ENCODE assay signal across 26 mouse cellular contexts in genomic region chr10:116717961-116718360, GRCm38 (mm10).
DNase-seq lines count a peak whose midpoint lies in the region; ATAC-seq and TF ChIP-seq lines count a peak whose summit lies in the region.
"Had no signal": no experiment of that assay in that cellular context is flagged by ENCODE, and none has a peak within 500 bp of the region (broad histone marks: within the 10 kb centered on the region; RNA-seq: fewer than 3 reads in every experiment).

No protein-coding gene starts in this region.

- no peak overlapping the region for H3K4me2 ChIP-seq in forebrain, embryonic 14.5 days (ENCODE audit: low read length)
- no peak overlapping the region for H3K4me2 ChIP-seq in midbrain, embryonic 15.5 days
- no peak overlapping the region for H3K4me2 ChIP-seq in forebrain, postnatal 0 days (ENCODE audit: low read depth)
- H3K4me2 ChIP-seq: heart, embryonic 13.5 days; hindbrain, embryonic 14.5 days had no signal

- WGBS in forebrain, embryonic 14.5 days: 64% methylated on average over 10 of the region's 10 CpGs
- WGBS in forebrain, embryonic 10.5 days: 89% methylated on average over 10 of the region's 10 CpGs
- WGBS in midbrain, embryonic 15.5 days: 62% methylated on average over 10 of the region's 10 CpGs
- WGBS in midbrain, embryonic 10.5 days: 88% methylated on average over 10 of the region's 10 CpGs
- WGBS in forebrain, postnatal 0 days: 44% methylated on average over 10 of the region's 10 CpGs

- no peaks in the 10 kb centered on the region for H3K4me1 ChIP-seq in forebrain, embryonic 14.5 days (ENCODE audit: control insufficient read depth, insufficient read depth, low read length)
- peaks cover 9% of the 10 kb centered on the region for H3K4me1 ChIP-seq in forebrain, embryonic 10.5 days
- peaks cover 4% of the 10 kb centered on the region; the same call in 1 of the 2 replicates for H3K4me1 ChIP-seq in midbrain, embryonic 15.5 days
- peaks cover 11% of the 10 kb centered on the region for H3K4me1 ChIP-seq in midbrain, embryonic 10.5 days
- no peaks in the 10 kb centered on the region for H3K4me1 ChIP-seq in forebrain, postnatal 0 days (ENCODE audit: insufficient read depth)
- H3K4me1 ChIP-seq: heart, embryonic 10.5 days had no signal

- no peaks in the 10 kb centered on the region for H3K27me3 ChIP-seq in forebrain, embryonic 14.5 days (replicated peaks; ENCODE audit: control insufficient read depth, insufficient read depth, low read length)
- H3K27me3 ChIP-seq in forebrain, embryonic 10.5 days (ENCODE audit: poor library complexity, severe bottlenecking): no peaks in the 10 kb centered on the region
- H3K27me3 ChIP-seq in midbrain, embryonic 15.5 days (replicated peaks): no peaks in the 10 kb centered on the region
- no peaks in the 10 kb centered on the region; the same call in 1 of the 2 replicates for H3K27me3 ChIP-seq in midbrain, embryonic 10.5 days (ENCODE audit: low read depth, poor library complexity, severe bottlenecking)
- no peaks in the 10 kb centered on the region for H3K27me3 ChIP-seq in forebrain, postnatal 0 days (ENCODE audit: insufficient read depth, low read length)
- H3K27me3 ChIP-seq: CH12.LX; heart, embryonic 13.5 days had no signal

- H3K27ac ChIP-seq in forebrain, embryonic 14.5 days (ENCODE audit: low read depth, low read length): no peak overlapping the region
- no peak overlapping the region for H3K27ac ChIP-seq in forebrain, embryonic 10.5 days
- no peak overlapping the region for H3K27ac ChIP-seq in midbrain, embryonic 15.5 days
- no peak overlapping the region for H3K27ac ChIP-seq in midbrain, embryonic 10.5 days (replicated peaks)
- H3K27ac ChIP-seq in forebrain, postnatal 0 days (ENCODE audit: low read depth, low read length): no peak overlapping the region
- H3K27ac ChIP-seq: heart, adult 2 months; heart, embryonic 10.5 days; heart, embryonic 13.5 days; hindbrain, embryonic 14.5 days; hindbrain, postnatal 0 days had no signal

- no peak for TF ChIP-seq CTCF in forebrain, postnatal 0 days (IDR thresholded peaks at IDR 0.05; ENCODE audit: low read depth)

- DNase-seq in forebrain, embryonic 14.5 days (ENCODE audit: low spot score): peak; percentile 51
- DNase-seq in forebrain, embryonic 10.5 days (ENCODE audit: extremely low spot score, low spot score): no peak
- no peak for DNase-seq in midbrain, embryonic 10.5 days (ENCODE audit: low spot score)
- peak; percentile 47 for DNase-seq in forebrain, postnatal 0 days
- DNase-seq in right cerebral cortex, postnatal 10 days (ENCODE audit: low spot score in 2 of 2): no peak
- DNase-seq: adrenal gland, adult 2 months; adrenal gland, postnatal 14 days; B cell, adult 2 months; cerebellum, adult 11-12 months; cerebellum, adult 8-10 months; cerebellum, postnatal 10 days; gastrocnemius, postnatal 10 days; gastrocnemius, postnatal 36 days; heart, adult 2 months; heart, postnatal 14 days; heart, postnatal 4 days; kidney, adult 2 months had no signal

- peak; percentile 55; the same call in 1 of the 2 replicates for ATAC-seq in forebrain, embryonic 14.5 days
- ATAC-seq in midbrain, embryonic 15.5 days (replicated peaks): peak; percentile 11; the same call in 1 of the 2 replicates
- peak; percentile 49 for ATAC-seq in forebrain, postnatal 0 days
- ATAC-seq: inflammation-experienced regulatory T-cells, adult 6 months; intestine, embryonic 16.5 days had no signal

- H3K9ac ChIP-seq in forebrain, embryonic 14.5 days (ENCODE audit: low read length): no peak overlapping the region
- H3K9ac ChIP-seq in midbrain, embryonic 15.5 days: no peak overlapping the region
- no peak overlapping the region for H3K9ac ChIP-seq in forebrain, postnatal 0 days
- H3K9ac ChIP-seq: heart, embryonic 13.5 days; hindbrain, embryonic 14.5 days had no signal

- H3K9me3 ChIP-seq in forebrain, embryonic 14.5 days (replicated peaks; ENCODE audit: control insufficient read depth, low read length): no peaks in the 10 kb centered on the region
- peaks cover 2% of the 10 kb centered on the region; the same call in 1 of the 2 replicates for H3K9me3 ChIP-seq in forebrain, embryonic 10.5 days
- H3K9me3 ChIP-seq in midbrain, embryonic 15.5 days: no peaks in the 10 kb centered on the region
- H3K9me3 ChIP-seq in midbrain, embryonic 10.5 days (replicated peaks): no peaks in the 10 kb centered on the region
- no peaks in the 10 kb centered on the region for H3K9me3 ChIP-seq in forebrain, postnatal 0 days (ENCODE audit: low read length)
- H3K9me3 ChIP-seq: heart, embryonic 10.5 days; heart, embryonic 13.5 days had no signal

- no peak overlapping the region for H3K4me3 ChIP-seq in forebrain, embryonic 14.5 days (ENCODE audit: low read depth, low read length)
- H3K4me3 ChIP-seq in forebrain, embryonic 10.5 days: no peak overlapping the region
- H3K4me3 ChIP-seq in midbrain, embryonic 15.5 days: no peak overlapping the region
- no peak overlapping the region for H3K4me3 ChIP-seq in midbrain, embryonic 10.5 days
- no peak overlapping the region for H3K4me3 ChIP-seq in forebrain, postnatal 0 days (ENCODE audit: low read depth, low read length)
- H3K4me3 ChIP-seq: heart, adult 2 months; heart, embryonic 10.5 days; heart, embryonic 13.5 days had no signal

- no peaks in the 10 kb centered on the region for H3K36me3 ChIP-seq in forebrain, embryonic 14.5 days (ENCODE audit: control insufficient read depth, insufficient read depth, low read length)
- no peaks in the 10 kb centered on the region for H3K36me3 ChIP-seq in forebrain, embryonic 10.5 days (replicated peaks)
- H3K36me3 ChIP-seq in midbrain, embryonic 15.5 days (replicated peaks): no peaks in the 10 kb centered on the region
- no peaks in the 10 kb centered on the region for H3K36me3 ChIP-seq in midbrain, embryonic 10.5 days
- H3K36me3 ChIP-seq in forebrain, postnatal 0 days (ENCODE audit: insufficient read depth): no peaks in the 10 kb centered on the region
- H3K36me3 ChIP-seq: G1E; heart, embryonic 10.5 days; heart, embryonic 13.5 days had no signal

Comparison
In these comparisons a context has a peak if more than half of its experiments do, and no peak if none do; other contexts are left out.
1. DNase-seq: peak in forebrain, embryonic 14.5 days (single experiment) and forebrain, postnatal 0 days (single experiment); none in forebrain, embryonic 10.5 days (single experiment), midbrain, embryonic 10.5 days (single experiment) and right cerebral cortex, postnatal 10 days (0 of 2).
2. Peak in every context shown above with its lines, with median percentiles within 50 percentile points of each other: ATAC-seq.